Mouse (Mus musculus) liver (tissue): ENCODE results near the gene Slc25a31.

Experiments used
- DNase-seq: peaks from one replicate; pipeline ENCODE4 v3.0.0-alpha.2; 2020; ENCODE audit warnings: mixed read lengths

Gene Slc25a31

GRCm38 (mm10) chr3:40738381-40738912, 29.8 kb downstream of the Slc25a31 start:
- no peak for DNase-seq

GRCm38 (mm10) chr3:40744024-40744835, 35.6 kb downstream of the Slc25a31 start, which contains the start of gene Hspa4l:
Gene Hspa4l, plus strand, starts transcription at chr3:40744495.
- DNase-seq: no peak

- DNase-seq: peak; percentile 96
Measured at GRCm38 (mm10) chr3:40744836-40745660, 36.4 kb downstream of the Slc25a31 start.

- DNase-seq: peak; percentile 55
Measured at GRCm38 (mm10) chr3:40745661-40746547, 37.2 kb downstream of the Slc25a31 start.

- no peak for DNase-seq
Measured at GRCm38 (mm10) chr3:40760746-40761145, 52.1 kb downstream of the Slc25a31 start.

- no peak for DNase-seq
Measured at GRCm38 (mm10) chr3:40761312-40761711, 52.7 kb downstream of the Slc25a31 start.
